Mouse (Mus musculus) fat pad, adult 2 months (tissue): ENCODE results near the gene Atxn7l1.

ENCODE experiments used
- DNase-seq: peaks from one replicate; pipeline ENCODE4 v3.0.0-alpha.2; 2011; ENCODE audit warnings: low read depth, low spot score; ENCODE audit errors: extremely low read depth

The Atxn7l1 gene

DNA sequence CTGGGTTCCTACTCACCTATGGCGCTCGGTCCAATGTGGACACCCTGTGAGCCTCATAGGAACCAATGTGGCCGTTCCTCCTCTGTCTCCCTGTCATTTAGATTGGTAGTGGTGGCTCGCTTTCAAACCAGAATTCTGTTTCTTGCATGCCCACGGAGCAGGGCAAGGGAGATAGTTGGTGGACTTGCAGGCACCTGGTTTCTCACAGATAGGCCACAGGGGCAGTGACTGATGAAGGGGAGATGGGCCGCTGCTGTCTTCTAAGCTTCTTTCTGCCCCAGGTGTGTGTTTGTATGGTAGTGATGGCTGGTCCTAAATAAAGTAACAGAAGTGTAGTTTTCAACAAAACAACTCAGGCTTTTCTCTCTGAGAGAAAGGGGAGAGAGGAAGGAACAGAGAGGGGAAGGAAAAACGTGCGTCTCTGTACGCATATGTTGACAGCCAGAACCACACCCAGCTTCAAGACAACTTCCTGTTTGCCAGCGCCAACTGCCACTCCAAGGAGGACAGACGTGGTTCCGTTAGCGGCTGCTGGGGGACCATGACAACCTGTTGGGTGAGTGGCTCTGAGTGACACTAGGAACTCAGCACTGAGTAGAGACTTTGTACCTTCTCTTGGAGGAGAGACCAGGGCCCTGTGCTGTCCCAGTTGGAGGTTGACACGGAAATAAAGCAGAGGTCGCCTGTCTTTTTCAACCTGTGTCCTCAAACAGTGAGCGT, 167.6 kb downstream of the Atxn7l1 start:
- DNase-seq: no peak

DNA sequence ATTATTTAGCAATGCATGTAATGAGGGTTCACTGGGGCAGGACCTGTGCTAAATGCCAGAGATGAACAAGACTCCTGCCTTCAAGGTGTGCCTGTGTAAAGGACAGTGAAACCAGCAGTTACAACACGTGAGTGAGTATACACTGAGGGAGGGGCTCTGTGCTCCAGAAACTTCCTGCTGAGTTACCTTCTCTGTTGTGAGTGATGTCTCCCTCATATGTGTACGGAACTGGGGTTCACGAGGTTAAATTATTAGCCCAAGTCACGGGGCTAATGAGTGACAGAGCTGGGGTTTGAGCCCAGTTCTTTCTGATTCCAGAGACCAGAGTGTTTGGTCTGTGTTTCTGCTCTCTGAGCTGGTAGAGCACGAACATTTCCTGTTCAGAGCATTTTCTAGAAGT, 168.3 kb downstream of the Atxn7l1 start:
- no peak for DNase-seq

DNA sequence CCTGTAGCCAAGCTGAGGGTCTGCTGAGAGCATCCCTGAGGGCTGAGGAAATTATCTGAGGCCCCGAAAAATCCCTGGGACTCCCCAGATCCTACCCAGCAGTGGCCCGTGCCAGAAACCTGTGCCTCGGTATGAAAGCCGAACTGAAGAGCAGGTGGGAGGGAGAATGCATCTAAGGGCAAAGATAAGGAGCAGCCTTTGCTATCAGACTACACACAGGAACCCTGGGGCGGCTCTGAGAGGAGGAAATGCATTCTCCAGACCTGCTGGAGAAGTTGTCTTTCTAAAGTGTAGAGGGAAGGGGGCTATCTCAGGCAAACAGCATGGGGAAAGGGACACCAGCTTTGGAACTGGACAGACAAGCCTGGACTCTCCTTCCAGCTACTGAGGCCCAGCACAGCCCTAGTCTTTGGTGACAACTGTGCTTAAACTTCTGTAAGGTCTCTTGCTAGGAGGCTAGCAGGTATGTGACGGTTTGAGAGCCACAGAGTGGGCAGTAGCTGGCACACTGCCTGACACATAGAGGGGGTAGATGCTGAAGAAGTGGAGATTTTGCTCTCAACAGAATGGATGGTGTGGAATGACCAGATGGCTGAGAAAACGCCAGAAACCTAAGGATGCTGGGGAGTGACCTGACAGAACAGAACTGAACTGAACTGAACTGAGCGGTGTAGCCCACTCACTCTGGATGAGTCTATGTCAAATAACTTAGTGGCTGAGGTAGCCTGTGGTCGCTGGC, 170.5 kb downstream of the Atxn7l1 start:
- DNase-seq: no peak

DNA sequence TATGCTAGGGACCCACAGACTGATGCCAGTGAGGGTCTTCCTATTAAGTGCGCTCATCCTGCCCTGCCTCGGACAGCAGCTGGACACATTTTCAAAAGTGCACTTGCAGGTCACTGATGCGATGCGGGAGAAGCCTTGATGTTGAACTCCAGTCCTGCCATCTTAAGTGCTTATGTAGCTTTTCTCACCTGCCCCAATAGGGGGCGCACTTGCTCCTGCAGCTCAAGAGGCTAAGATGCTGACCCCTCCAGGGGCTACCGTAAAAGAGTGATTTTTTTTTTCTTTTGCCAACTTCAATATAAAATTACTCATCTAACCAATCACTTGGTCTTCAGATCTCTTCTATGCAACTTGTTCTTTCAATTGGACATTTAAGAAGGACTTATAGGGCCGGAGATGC, 175.1 kb downstream of the Atxn7l1 start:
- DNase-seq: no peak

DNA sequence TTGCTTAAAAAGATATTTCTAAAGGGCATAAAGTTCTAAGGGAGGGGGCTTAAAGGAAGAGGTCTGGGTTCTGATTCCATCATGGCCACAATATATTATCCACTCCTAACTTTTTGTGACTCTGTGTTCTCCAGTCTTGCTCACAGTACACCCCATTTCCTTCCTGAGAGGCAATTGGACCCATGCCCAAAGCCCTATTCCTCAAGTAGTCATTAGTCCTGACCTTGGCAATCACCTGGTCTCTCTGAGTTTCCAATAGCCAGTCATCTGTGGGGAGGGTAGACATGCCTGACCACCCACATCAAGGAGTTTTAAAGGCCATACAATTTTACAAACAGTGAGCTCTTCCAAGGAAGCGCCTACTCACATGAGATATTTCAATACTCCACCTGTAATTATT, 176.3 kb downstream of the Atxn7l1 start:
- no peak for DNase-seq

DNA sequence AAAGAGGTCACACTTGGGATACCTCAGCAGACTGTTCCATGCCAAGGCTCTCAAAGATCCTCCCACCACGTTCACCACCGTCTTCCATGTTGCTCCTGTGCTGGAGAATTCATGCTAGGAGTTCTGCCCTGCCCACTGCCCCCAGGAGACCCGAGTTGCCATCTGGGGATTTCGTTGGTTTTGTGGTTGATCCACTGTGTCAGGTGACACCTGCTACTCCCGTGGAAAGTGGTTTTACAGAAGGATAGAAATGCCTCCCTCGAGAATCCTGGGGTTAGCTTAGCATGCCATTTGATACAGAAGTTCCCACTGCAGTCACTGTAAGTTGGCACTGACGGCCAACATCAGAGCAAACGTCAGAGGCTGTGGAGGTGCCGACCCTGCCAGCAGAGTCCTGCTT, 177.9 kb downstream of the Atxn7l1 start:
- DNase-seq: no peak

DNA sequence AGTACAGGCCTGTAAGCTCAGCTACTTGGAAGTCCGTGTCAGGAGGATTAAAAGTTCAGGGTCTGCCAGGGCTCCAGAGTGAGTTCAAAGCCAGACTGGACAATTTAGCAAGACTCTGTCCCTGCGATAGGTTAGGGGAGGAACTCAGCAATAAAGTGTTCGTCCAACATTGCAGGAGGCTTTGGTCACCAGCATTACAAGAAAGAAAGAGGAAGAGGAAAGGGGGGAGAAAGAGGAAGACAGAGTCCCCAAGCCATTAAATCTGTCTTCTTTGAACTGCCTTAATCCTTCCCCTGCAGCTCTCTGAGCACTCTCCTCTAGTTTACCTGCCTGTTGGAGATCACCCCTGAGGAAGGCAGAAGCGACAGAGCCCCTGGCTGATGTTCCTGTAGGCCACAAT, 184.6 kb downstream of the Atxn7l1 start:
- DNase-seq: no peak

DNA sequence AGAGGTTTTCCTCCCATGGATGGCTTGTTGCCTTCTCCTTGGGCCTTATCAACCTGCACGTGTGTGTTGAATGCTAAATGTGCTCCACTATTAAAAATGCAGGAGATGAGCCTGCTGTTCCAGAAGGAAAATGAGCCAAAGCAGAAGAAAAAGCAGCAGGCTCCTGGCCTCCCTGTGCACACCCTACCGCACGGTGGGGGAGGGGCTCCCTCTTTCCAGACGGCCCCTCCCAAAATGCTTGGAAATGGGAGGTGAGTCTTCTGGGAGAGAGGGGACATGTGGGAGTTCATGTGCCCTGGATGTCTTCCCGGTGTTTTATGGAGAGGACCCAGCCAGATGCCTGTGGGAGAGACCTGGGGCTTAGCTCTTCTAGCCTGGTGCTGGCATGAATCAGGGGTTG, 185.3 kb downstream of the Atxn7l1 start:
- no peak for DNase-seq

DNA sequence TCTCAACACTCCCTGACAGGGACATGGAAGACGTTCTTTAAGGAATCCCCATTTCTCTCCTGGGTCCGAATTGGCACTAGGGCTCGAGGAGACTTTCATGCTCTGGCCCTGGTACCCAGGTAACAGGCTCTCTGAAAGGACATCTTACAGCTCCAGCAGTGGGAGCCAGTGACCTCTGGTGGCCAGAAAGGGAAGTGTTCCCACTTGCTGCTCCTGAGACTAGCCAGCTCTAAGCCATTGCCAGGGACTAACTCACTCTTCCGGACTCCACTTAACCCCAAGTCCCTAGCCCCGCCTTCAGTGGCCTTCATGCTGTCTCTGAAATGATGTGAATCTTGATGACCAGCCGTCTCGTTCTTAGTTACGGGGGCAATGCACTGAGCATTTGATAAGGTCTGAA, 186.4 kb downstream of the Atxn7l1 start:
- no peak for DNase-seq

DNA sequence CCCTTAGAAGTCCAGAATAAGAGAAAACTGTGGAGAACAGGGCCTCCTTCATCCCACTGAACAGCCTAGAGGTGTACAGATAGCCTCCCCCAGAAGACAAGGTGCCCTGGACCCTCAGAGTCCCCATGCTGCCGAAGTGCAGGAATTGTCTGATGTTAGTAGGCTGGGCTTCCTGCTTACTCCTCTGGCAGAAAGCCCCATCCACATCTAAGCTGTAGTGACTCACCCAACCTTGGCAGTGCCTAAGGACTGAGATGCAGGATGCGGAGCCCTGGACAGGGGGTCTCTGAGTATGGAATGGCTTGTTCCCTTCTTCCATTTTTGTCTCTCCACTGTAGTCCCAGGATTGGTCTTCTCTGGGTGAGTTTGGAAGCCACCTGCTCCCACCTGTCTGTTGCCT, 187.0 kb downstream of the Atxn7l1 start:
- no peak for DNase-seq

DNA sequence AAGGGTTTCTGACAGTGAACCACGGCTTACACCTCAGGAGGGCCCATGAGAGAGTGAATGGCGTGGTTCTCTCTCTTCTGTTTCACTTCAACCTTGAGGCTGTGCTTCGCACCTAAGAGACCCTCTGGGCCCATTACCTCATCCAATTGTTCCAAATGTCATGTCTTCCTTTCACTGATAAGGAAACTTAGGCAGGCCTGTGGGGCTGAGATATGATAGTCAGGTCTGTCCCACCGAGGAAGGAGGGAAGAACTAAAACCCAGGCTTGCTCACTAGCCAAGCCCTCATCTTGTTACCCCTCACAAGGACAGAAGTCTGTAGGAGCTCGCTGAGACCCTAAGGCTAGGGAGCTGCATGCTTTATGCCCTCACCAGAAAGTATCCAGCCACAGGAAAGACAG, 187.5 kb downstream of the Atxn7l1 start:
- no peak for DNase-seq

DNA sequence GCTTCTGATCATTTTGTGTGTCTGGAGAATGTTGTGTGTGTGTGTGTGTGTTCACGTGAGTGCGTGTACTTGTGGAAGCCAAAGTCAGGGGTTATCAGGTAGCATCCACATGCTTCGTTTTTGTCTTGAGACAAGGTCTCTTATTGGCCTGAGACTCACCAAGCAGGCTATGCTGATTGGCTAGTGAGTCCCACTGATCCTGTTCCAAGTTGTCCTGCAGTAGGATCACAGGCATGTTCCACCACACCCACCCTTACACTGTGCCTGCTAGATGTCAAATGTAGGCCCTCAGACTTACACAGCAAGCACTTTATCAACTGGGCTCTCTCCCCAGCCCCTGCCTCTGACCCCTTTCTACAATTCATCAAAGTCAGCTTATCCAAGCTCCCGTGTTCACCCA, 187.9 kb downstream of the Atxn7l1 start:
- no peak for DNase-seq

DNA sequence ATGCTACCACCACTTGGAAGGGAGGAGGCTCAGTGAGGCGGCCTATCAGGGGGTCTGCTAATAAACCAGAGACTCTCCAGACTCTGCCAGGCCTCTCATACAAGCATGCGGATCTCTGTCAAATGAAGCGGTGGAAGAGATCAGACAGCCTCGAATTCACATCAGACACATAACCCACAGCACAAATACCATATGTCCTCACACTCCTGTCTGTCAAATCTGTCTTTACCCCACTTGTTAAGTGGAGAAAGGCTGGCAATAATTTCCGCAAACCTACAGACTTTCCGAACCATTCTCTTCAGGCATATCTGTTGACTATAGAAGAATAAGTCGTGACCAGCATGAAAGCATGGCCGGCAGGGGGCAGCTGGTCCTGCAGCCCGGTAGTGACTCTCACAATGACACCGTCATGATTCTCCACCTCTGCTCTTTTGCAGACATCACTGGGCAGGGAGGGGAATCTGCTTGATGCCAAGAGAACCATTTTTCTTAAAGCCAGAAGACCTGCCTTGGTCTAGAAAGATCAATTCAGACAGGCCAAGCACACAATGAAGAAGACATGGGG, 189.2 kb downstream of the Atxn7l1 start:
- DNase-seq: no peak

DNA sequence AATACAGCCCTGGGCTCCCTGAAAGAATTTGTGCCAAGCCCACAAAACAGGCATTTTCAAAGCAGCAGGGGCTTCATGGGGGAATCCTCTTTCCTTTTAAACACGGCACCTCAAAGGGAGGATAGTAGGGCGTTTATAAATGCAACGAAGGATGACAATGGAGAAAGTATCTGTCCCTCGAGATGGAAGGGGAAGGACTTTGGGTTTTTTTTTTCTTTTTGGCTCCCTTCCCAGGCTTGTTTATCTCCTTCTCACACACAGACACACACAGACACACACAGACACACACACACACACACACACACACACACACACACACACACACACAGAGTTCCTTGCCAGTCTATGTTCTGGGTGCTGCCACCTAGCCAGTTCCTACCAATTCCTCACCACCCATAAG, 189.8 kb downstream of the Atxn7l1 start:
- DNase-seq: no peak

DNA sequence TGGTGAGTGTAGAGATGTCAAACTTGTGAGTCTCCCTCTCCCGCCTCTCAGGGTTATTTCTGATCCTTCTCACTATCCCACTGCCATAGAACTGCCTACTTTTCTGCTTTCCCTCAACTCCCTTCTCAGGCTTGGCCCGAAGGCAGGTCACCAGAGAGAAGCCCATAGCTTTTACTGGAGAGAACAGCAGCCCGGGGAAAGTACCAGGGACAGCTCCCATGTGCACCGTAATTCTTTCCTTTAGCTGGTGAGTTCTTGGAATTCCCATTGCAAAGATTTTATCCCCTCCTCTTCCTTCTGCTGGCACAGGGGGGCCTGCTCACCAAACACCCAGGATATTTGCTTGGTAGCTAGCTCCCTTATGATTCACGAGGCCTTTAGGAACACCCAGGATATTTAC, 190.7 kb downstream of the Atxn7l1 start:
- DNase-seq: no peak

DNA sequence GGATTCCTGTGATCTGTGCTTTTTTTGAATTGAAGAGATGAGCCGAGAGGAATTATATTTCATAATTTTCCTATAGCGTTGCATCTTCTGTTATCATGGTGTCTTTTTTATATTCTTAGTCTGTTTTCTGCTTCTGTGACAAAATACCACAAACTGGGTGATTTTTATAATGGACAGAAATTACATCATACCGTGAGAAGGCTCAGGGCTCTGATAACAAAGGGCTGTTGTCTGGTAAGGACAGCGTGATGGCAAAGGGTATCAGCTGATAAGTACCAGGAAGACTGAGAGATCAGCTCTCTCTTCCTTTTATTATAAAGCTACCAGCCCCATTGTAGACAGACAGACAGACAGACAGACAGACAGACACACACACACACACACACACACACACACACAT, 192.3 kb downstream of the Atxn7l1 start:
- DNase-seq: no peak

DNA sequence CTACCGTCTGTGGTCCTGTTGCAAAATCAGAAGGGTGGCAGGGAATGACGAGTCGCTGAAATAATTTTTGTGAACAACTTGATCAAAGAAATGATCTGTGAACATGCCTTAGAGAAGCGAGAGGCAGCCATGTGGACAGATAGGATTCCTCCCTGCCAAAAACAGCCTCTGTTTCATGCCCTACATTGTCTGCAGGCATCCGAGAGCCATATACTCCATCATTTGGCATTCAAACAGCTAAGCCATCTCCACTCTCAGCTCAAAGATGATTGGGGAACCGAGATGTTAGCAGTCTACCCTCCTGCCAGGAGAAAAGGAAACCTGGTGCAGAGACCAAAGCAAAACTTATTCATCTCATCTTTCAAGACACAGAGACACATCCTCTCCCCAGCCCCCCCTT, 193.2 kb downstream of the Atxn7l1 start:
- DNase-seq: no peak

DNA sequence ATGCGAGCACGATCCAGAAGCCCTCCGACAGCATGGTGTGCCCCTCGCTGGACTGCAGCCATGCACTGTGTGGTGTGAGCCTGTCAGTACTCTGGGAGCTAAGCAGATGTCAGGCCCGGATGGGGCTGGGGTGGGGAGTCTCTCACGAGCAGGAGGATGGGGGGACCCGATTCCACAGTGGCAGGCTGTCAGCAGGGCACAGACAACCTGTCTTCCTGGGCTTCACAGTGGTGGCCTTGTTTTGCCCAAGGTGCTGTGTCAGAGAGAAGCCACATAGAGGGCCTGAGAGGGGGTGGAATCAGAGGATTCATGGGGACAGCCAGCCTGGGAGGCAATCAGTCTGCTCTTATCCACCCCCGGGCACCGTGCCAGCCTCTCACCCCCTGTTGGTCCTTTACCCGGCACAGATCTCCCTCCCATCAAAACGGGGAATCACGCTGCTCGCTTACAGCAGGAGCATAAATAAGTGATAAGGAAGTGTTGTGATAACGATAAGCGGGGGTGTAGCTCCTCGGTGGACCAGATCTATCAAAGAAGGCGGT, 193.9 kb downstream of the Atxn7l1 start:
- no peak for DNase-seq

DNA sequence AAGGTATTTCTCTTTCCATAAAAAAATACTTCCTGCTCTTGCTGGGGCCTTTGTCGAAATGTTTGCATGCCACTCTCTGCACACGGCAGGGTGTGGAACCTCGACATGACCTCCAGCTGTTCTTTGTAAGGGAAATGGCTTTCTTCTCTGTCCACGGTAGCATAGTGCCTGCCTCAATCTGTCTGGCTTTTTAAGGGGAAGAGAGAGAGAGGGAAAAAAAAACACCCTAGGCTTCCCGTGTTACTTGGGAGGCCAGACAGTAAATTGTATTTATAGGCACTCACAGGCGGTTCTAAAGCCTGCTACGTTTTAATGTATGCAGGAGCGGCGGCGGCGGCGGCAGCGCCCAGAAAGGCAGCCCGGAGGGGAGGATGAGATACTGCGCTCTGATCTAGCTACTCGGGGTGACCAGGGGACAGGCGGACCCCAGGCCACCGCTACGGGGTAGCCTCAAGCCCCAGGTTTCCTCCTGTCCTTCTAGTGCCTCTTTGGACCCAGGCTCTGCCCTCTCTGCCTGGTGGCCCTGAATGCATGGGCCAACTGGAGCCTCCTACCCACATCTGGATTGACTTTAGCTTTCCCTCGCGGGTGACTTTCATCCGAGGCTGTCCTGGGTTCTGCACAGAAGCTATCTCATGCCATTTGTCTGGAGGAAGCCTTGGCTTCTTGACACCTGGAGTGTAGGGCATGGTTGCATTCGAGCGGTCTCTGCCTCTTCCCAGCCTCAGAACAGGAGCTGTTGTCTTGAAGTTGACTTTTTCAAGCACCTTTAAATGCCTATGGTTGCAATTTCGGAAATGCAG, 197.7 kb downstream of the Atxn7l1 start:
- DNase-seq: no peak

DNA sequence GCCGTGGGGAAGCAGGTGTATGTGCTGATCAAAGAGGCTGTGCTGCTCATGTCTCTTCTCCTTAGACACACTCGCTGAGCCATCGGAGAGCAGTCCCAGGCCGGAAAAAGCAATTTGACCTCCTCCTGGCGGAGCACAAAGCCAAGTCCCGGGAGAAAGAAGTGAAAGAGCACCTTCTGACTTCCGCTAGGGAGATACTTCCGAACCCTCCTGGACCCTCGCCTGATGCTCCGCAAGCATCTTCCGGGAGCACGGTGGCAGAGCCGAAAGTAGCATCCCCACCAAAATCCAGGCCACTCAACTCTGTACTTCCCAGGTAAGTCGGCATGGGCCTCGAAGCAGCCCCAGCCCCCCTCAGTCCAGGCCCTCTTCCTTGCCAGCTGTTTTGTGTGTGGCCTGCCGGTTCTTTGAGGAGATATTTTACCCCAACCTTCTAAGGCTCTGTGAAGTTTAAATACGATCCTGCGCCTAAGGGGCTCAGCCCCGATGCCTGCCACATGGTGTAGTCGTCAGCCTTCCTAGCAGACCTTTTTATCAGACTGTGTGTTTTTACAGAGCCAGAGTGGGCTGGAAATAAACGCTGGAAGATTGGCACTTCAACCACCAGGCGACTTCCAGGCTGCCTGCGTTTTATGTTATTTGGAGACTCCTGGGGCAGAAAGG, 198.4 kb downstream of the Atxn7l1 start:
- DNase-seq: no peak

DNA sequence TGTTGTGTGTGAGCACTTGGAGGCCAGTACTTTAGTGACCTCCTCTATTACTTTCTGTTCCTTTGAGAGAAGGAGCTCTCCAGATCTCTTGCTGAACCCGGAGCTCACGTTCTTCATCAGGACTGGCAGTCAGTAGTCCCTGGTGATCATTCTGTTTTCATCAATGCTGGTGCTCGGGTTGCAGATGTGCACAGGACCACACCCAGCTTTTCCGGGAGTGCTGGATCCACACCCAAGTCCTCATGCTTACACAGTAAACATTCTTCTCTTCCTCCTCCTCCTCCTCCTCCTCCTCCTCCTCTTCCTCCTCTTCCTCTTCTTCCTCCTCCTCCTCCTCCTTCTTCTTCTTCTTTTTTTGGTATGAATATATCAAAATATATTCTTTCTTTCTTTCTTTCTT, 205.2 kb downstream of the Atxn7l1 start:
- no peak for DNase-seq
